Mouse (Mus musculus): Measurements from ENCODE around the gene Rpl11.

Gene Rpl11

GRCm38 (mm10) chr4:136027416-136028131 lies 25.7 kb downstream of the Rpl11 start:
- DNase-seq (ENCODE audit: low spot score): no peak

- no peak for DNase-seq (ENCODE audit: low spot score)
These were observed 27.9 kb downstream of the Rpl11 start for GRCm38 (mm10) chr4:136025350-136025749.

- no peak for DNase-seq (ENCODE audit: low spot score)
These were observed 30.3 kb downstream of the Rpl11 start for GRCm38 (mm10) chr4:136022924-136023323.

GRCm38 (mm10) chr4:136021549-136022047 lies 31.6 kb downstream of the Rpl11 start, which contains the start of gene Eloa:
Eloa (minus strand) TSS chr4:136021763.
- DNase-seq (ENCODE audit: low spot score): peak; percentile 100

GRCm38 (mm10) chr4:136020743-136021548 lies 32.3 kb downstream of the Rpl11 start:
- DNase-seq (ENCODE audit: low spot score): peak; percentile 20

- DNase-seq (ENCODE audit: low spot score): no peak
These were observed 37.1 kb downstream of the Rpl11 start for GRCm38 (mm10) chr4:136016059-136016602.

- DNase-seq (ENCODE audit: low spot score): no peak
These were observed 42.6 kb downstream of the Rpl11 start for GRCm38 (mm10) chr4:136010586-136010985.

GRCm38 (mm10) chr4:136008782-136009447 lies 44.3 kb downstream of the Rpl11 start:
- no peak for DNase-seq (ENCODE audit: low spot score)

GRCm38 (mm10) chr4:136006821-136007220 lies 46.4 kb downstream of the Rpl11 start:
- DNase-seq (ENCODE audit: low spot score): no peak

GRCm38 (mm10) chr4:136004921-136005320 lies 48.3 kb downstream of the Rpl11 start:
- no peak for DNase-seq (ENCODE audit: low spot score)

GRCm38 (mm10) chr4:136004107-136004675 lies 49.0 kb downstream of the Rpl11 start:
- no peak for DNase-seq (ENCODE audit: low spot score)

- DNase-seq (ENCODE audit: low spot score): no peak
These were observed 58.1 kb downstream of the Rpl11 start for GRCm38 (mm10) chr4:135995118-135995517.

GRCm38 (mm10) chr4:135993941-135994340 lies 59.3 kb downstream of the Rpl11 start:
- no peak for DNase-seq (ENCODE audit: low spot score)

- no peak for DNase-seq (ENCODE audit: low spot score)
These were observed 65.5 kb downstream of the Rpl11 start for GRCm38 (mm10) chr4:135987714-135988113.

GRCm38 (mm10) chr4:135986943-135987710 lies 66.1 kb downstream of the Rpl11 start, which contains the start of gene Pithd1:
Pithd1 (minus strand) TSS chr4:135987264.
- peak; percentile 94 for DNase-seq (ENCODE audit: low spot score)

GRCm38 (mm10) chr4:135986301-135986942 lies 66.8 kb downstream of the Rpl11 start:
- DNase-seq (ENCODE audit: low spot score): peak; percentile 37

- DNase-seq (ENCODE audit: low spot score): no peak
These were observed 67.5 kb downstream of the Rpl11 start for GRCm38 (mm10) chr4:135985769-135986168.

- peak; percentile 68 for DNase-seq (ENCODE audit: low spot score)
These were observed 68.0 kb downstream of the Rpl11 start for GRCm38 (mm10) chr4:135985193-135985592.

- DNase-seq (ENCODE audit: low spot score): peak; percentile 3
These were observed 68.7 kb downstream of the Rpl11 start for GRCm38 (mm10) chr4:135984556-135984955.

GRCm38 (mm10) chr4:135981524-135982063 lies 71.6 kb downstream of the Rpl11 start:
- DNase-seq (ENCODE audit: low spot score): no peak

Data from spleen, adult 12 weeks (tissue).